Mouse (Mus musculus): Measurements from ENCODE around the gene Fads2.

The Fads2 gene

GRCm38 (mm10) chr19:10041388-10042148 lies 60.0 kb downstream of the Fads2 start, which contains the start of gene Fads3:
Fads3 (plus strand) TSS chr19:10041569.
- DNase-seq (ENCODE audit: low read depth, low spot score), result peak; percentile 33

- DNase-seq (ENCODE audit: low read depth, low spot score), result no peak
Measured at GRCm38 (mm10) chr19:10040866-10041387, 60.6 kb downstream of the Fads2 start.

- no peak for DNase-seq (ENCODE audit: low read depth, low spot score)
Measured at GRCm38 (mm10) chr19:10039615-10040014, 61.9 kb downstream of the Fads2 start.

DNA sequence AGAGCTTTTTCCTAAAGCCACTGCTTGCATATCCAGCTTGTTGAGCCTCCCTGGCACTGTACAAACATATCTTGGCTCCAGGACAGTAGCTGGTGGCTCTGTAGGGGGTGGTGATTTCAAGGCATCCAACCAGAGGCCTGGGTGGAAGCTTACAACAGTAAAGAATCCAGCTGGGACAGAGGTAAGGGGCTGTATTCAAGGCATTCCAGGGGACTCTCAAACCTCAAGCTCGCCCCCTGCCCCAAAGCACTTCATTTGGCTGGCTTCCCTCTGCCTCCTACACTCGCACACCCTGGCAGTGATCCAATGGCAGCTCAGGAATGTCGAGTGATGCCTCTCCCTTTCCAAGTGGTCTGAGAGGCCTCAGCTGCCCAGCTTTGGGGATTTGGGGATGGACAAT lies 62.6 kb downstream of the Fads2 start:
- no peak for DNase-seq (ENCODE audit: low read depth, low spot score)

DNA sequence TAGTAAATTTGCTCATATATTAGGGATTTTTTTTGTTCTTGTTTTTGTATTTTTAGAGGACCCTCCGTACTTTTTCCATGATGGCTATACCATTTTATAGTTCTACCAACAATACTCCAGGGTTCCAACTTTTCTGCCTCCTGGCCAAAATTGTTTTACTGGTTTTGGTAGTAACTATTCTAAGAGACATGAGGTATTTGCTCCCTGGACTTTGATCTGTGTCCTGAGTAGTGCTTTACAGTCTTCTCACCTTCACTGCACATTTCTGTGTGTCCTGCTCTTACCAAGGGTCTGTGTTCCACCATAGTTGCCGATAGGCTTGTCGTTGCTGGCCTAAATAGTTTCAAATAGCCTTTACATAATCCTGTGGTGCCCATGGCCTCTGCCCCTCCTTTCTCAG lies 63.2 kb downstream of the Fads2 start:
- DNase-seq (ENCODE audit: low read depth, low spot score), result no peak

GRCm38 (mm10) chr19:10037534-10037933 lies 64.0 kb downstream of the Fads2 start:
- no peak for DNase-seq (ENCODE audit: low read depth, low spot score)

DNA sequence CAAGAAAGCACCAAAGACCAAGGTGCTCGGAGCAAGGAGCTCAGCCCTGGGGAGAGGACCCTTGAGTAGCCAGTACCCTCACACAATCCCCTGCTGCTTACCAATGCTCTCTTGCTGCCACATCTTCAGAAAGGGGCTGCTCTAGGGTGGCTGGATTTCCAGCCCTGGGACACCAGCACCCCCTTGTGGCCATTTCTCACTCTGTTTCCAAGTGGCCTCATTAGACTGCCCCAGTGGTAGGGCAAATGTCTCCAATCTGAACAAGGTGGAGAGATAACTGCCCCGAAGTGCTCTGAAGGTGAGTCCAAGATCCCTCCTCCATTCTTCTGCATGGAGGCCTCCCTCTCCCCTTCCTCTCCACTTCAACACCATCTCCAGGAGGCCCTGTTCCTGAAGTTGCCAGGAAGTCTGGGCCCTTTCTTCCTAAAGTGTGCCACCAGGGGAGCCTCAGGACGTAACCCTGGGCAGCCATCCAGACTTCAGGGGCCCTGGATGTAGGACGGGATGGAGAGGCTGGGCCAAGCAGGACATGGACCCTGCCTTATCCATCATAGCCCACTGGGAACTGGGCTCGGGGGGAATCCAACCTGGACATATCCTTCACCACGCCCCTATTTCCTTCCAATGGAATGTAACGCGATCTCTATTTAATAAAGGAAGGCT lies 66.6 kb downstream of the Fads2 start:
- DNase-seq (ENCODE audit: low read depth, low spot score), result peak; percentile 72

DNA sequence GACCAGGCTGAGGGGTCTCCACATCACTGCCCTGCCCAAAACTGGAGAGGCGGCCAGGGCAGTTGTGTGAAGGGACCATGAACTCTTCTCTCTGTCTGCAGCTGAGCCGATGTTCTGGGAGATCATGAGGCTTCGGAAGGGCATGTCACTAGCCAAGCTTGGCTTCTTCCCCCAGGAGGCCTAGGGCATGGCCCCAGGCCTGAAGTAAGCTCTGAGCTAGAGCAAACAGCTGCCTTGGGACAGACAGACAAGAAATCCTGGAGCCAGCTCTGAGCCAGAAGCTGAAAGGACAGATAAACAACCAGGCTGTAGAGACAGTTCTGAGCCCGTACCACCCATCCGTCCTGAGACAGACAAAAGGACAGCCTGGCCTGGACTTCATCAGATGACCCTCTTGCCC lies 67.2 kb downstream of the Fads2 start:
- DNase-seq (ENCODE audit: low read depth, low spot score), result no peak

GRCm38 (mm10) chr19:10033211-10033973 lies 68.2 kb downstream of the Fads2 start:
- DNase-seq (ENCODE audit: low read depth, low spot score), result peak; percentile 46

GRCm38 (mm10) chr19:10029746-10030145 lies 71.8 kb downstream of the Fads2 start:
- DNase-seq (ENCODE audit: low read depth, low spot score), result no peak

- DNase-seq (ENCODE audit: low read depth, low spot score), result no peak
Measured at GRCm38 (mm10) chr19:10025169-10025875, 76.2 kb downstream of the Fads2 start.

- DNase-seq (ENCODE audit: low read depth, low spot score), result no peak
Measured at GRCm38 (mm10) chr19:10023304-10023758, 78.2 kb downstream of the Fads2 start.

- no peak for DNase-seq (ENCODE audit: low read depth, low spot score)
Measured at GRCm38 (mm10) chr19:10022414-10023303, 78.9 kb downstream of the Fads2 start.

- DNase-seq (ENCODE audit: low read depth, low spot score), result no peak
Measured at GRCm38 (mm10) chr19:10021981-10022380, 79.6 kb downstream of the Fads2 start.

- no peak for DNase-seq (ENCODE audit: low read depth, low spot score)
Measured at GRCm38 (mm10) chr19:10019214-10019760, 82.3 kb downstream of the Fads2 start.

DNA sequence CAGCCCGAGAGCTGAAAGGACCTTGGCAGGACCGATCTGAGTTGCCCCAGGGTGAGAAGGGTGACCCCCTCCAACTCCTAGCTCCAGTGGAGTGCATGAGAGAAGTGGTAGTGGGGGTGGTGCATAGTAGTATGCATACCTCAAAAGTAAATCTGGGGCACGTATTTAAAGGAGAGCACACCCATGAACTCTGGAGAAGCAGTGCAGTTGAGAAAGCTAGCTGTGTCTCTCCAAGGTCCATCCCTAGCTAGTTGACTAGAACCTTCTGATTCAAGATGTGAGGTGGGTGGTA lies 83.1 kb downstream of the Fads2 start:
- no peak for DNase-seq (ENCODE audit: low read depth, low spot score)

- DNase-seq (ENCODE audit: low read depth, low spot score), result peak; percentile 59
Measured at GRCm38 (mm10) chr19:10017637-10018526, 83.7 kb downstream of the Fads2 start.

GRCm38 (mm10) chr19:10016151-10016550 lies 85.4 kb downstream of the Fads2 start:
- DNase-seq (ENCODE audit: low read depth, low spot score), result no peak

- no peak for DNase-seq (ENCODE audit: low read depth, low spot score)
Measured at GRCm38 (mm10) chr19:10015442-10015841, 86.1 kb downstream of the Fads2 start.
